Mouse (Mus musculus) layer of hippocampus, adult 8-10 months (tissue): ENCODE data around the gene Mxra7. TPM values are rescaled to one million over a fixed set of nuclear protein-coding genes. Genes with fewer than 3 reads are reported as not detected.
A peak's percentile ranks its signal among the peaks of the same experiment; 100 is the strongest.
"Not testable (repeated sequence)": the region's sequence is repeated elsewhere in the genome, so short reads cannot be mapped to it uniquely, and the experiment has no call there.

Experiments
- DNase-seq, 2 experiments: peaks; one replicate each; pipeline ENCODE4 v3.0.0; 2022; ENCODE audit warnings: low spot score in 2 of 2
- total RNA-seq, 4 experiments: library from RNA; stranded (reverse); gene quantifications; 2 replicates each; pipeline ENCODE4 v1.2.4; 2022

The Mxra7 gene
- total RNA-seq = 10 to 100 TPM; 18.6 to 22.1 (median 20.0) TPM

DNA sequence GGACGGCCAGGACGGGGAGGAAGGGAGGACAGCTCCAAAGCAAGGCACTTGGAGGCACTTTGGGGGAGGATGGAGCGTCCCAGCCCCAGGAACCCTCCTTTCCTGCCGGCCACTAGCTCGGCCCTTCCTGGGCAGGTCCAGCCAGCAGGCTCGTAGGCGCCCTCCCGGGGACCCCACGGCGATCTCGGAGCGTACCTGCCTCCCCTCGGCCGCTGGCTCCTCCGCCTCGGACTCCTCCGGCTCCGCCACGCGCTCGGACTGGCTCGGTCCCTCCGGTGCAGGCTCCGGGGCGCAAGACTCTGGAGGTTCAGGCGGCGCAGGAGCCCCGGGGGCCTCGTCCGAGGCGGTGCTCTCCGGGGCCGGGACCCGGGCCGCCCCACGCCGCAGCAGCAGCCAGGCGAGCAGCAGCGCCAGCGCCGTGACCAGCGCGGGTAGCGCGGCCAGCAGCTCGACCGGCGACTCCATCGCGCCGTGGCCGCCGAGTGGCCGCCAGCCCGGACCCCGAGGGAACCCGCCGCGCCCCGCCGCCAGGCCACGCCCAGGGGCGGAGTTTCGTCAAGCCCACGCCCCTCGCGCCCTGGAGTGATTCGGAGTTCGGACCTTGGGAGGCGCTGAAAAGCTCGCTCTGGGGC lies at the start of gene Mxra7:
Gene Mxra7, minus strand, starts transcription at position 513 of the 632 bp plus-strand sequence.
- peak in 1 of 2 experiments; percentile 48 for DNase-seq

DNA sequence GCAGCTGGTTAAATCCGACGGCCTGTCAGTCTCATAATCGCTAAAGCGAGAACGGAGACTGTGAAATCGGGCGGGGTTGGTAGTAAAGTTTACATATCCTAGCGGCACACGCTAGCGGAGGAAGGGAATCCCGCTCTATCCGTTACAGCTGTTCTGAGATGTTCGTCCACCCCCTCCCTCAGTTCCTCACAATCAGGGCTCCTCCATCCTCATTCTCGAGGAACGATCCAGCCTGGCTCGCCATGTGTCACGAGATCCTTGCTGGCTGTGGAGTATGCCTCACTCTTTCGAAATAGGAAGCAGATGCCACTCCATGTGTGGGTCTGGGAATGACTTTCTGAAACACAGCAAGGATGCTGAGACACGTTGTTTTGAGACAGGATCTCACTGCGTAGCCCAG lies 46.1 kb upstream of the Mxra7 start:
- peak; percentile 56 to 60 for DNase-seq

- no peak for DNase-seq
These were observed 43.7 kb upstream of the Mxra7 start for GRCm38 (mm10) chr11:116871538-116871937.

- DNase-seq = no peak
These were observed 41.8 kb upstream of the Mxra7 start for GRCm38 (mm10) chr11:116869641-116870040.

DNA sequence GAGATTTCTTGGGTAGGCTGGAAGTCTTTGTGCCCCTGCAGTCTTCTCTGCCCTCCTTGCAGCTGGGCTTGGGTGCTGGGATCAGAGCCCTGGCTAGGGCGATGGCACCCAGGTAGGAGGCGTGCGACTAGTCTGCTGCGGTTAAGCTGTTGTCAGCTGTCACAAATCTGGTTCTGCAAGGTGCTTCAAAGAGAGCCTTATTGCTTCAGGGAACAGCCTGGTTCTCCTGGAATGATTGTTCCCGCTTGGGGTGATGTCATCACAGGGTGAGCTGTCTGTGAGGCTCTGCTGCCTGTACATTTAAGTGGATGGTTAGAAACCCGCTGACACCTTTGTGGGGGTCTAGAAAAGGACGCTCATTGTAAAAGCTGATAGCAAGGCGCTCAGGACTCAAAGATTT lies 41.4 kb upstream of the Mxra7 start:
- DNase-seq = no peak

GRCm38 (mm10) chr11:116868129-116868528 lies 40.3 kb upstream of the Mxra7 start:
- DNase-seq = no peak

- no peak for DNase-seq
These were observed 38.2 kb upstream of the Mxra7 start for GRCm38 (mm10) chr11:116865945-116866585.

- DNase-seq = no peak
These were observed 36.6 kb upstream of the Mxra7 start for GRCm38 (mm10) chr11:116864444-116864843.

DNA sequence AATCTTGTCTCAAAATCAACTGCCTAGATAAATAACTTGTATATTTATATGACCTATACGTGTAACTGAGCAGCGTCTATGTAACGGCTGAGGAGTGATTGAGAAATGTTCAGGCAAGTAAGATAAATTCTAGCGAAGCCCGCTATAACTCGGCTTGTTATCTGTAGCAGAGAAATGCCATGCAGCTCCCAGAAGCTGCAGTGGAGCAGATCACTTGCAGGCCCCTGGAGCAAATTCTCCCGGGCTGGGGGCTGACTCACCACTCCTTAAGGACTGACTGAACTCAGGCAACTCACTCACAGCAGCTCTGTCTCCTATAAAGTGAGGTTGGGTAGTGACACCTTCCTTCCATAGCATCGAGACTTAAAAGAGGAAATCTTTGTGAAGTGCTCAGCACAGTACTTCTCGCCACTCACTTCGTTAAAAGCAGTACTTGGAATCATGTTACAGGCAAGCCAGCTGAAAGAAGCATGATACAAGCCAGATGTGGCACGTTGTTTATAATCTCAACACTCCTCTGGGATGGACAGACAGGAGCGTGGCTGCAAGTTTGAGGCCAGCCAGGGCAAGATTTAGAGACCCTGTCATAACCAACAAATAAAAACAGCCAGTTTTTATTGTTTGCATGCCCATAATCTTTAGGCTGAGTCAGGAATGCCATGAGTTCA lies 29.5 kb upstream of the Mxra7 start:
- DNase-seq = no peak

DNA sequence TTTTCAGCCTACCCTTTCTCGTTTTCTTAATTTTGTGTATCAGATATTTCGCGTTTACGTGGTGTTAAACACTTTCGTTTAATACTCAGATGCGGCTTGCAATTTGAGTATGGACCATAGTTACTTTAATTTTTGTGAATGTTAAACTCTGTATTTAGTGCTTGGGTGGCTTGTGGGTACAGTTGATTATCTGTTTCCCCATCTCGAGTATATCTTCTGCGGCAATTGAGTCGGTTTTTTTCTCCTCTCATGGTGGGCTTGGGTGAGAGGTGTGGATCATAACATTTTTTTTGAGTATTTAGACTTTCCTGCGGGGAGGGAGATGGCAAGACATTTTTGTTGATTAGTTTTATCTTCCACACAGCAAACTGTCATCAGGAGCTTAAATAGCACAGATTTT lies 26.4 kb upstream of the Mxra7 start:
- no peak for DNase-seq

DNA sequence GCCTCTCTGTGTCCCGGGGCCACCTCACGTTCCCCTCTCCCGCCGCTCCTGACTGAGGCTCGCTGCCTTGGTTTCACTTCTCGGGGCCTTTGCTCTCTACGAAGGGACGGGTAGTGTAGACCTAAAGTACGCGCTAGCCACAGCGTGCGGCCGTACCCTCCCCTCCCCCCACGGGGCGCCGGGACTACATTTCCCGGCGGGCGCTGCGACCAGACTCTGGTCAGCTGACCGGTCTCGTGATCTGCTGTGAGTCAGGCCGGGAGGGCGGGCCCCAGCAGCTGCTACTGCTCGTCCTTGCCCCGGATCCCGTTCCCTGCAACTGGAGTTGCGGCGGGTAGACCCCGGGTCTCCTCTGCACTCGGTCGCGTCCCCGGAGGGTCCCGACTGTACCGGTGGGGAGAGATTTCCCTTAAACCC lies 25.7 kb upstream of the Mxra7 start:
- peak; percentile 96 to 98 for DNase-seq

GRCm38 (mm10) chr11:116852891-116853511 lies 25.2 kb upstream of the Mxra7 start, which contains the start of gene Srsf2:
TSS of gene Srsf2 (minus strand) at chr11:116853094.
- DNase-seq = peak; percentile 95 to 98

DNA sequence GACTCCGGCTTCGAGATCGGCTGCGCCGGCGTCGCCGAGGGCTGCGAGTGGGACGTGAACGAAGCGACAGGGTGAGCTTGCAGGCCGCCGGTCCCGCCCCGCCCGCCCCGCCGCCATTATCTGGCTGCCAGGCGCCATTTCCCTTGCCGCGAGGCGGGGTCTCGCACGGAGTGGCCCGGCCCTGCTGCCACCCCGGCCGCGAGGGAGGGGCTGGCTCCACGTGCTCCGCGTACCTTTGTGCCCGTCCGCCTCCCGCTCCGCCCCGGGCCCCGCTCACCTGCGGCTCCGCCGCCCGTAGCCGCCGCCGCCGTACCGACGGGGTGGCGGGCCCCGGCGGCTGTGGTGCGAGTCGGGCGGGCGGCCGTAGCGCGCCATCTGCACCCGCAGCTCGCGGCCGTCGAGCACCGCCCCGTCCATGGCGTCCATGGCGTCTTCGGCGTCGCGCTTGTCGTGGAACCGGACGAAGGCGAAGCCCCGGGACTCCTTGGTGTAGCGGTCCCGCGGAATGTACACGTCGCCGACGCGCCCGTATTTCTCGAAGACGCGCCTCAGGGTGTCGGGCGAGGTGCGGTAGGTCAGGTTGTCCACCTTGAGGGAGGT lies 24.5 kb upstream of the Mxra7 start, which contains the start of gene Mfsd11:
Gene Mfsd11, plus strand, starts transcription at position 150 of the 600 bp plus-strand sequence.
- peak; percentile 52 to 64 for DNase-seq

GRCm38 (mm10) chr11:116851576-116852290 lies 23.9 kb upstream of the Mxra7 start:
- DNase-seq = peak in 1 of 2 experiments; percentile 54

GRCm38 (mm10) chr11:116850833-116851477 lies 23.1 kb upstream of the Mxra7 start:
- DNase-seq = no peak

DNA sequence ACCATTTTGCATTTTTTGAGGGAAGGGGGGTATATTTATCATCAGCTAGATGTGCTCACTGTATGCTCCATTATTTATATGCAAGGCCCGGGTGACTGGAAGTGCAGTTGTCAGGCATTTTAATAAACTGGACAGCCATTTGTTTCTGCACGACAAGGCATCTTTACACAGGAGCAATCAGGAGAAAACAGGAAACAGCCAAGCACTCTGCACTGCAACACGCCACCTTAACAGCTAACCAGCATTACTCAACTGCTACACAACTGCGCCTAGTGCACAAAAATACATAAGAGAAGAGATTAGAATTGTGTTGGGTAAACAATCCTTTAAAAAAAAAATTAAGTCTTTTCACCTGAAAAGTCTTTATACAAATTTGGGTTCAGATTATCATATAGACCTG lies 22.2 kb upstream of the Mxra7 start:
- DNase-seq = no peak

DNA sequence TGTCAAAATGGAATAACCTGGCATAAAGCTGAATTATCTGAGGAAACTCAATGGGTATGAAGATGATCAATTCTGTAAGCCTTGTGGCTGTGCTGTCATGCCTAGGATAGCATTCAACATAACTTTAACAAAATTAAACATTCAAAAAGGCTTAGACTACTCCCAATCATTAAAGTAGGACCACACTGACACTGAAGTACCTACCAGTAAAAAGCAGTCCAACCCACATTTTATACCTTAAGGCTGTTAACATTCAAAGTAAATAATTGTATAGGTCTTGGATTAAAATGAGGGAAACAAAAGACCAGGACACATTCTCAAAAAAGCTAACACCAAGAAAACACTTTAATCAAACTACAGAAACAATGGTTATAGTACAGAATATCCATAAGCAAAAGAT lies 21.7 kb upstream of the Mxra7 start:
- DNase-seq = no peak

GRCm38 (mm10) chr11:116848877-116849178 lies 21.0 kb upstream of the Mxra7 start:
- DNase-seq = not testable (repeated sequence)

DNA sequence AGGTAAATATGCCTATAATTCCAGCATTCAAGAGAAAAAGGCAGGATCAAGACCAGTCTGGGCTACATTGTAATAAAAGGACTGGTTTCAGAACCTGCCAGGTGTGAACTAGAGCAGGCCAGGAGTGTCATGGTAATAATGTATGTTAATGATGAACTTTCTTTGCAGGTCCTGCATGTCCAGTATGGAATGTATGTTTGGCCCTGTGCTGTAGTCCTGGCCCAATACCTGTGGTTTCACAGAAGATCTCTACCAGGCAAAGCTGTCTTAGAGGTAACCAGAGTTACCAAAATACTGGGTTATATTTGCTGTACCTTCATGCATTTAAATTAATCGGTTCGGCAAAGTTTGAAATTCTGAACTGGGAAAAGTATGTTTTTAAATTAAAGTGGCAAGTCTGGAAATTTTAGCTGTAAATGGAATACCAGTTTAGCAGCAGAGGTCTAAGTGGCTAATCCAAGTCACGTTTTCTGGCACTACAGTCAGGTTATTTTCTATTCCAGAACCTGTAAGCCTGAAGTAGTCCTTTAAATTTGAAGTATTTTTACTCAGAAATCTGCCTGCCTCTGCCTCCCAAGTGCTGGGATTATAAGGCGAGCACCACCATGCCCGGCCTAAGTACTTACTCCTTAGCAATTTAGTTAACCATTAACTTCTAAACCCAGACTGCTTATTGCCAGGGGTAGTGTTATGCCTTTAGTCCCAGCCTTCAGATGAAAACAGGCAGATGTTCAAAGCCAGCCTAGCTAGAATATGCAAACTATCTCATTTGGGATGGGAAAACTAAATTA lies 20.4 kb upstream of the Mxra7 start:
- no peak for DNase-seq
